Mouse (Mus musculus) forebrain, embryonic 12.5 days (tissue): ENCODE measurements around the gene C1s2. TPM values are rescaled to one million over a fixed set of nuclear protein-coding genes. Genes with fewer than 3 reads are reported as not detected.

Experiments
- polyA plus RNA-seq: library from polyadenylated mRNA; unstranded; fragments of >200 nt; fragmentation: Nextera tagmentation; extraction: Ambion mirVana; gene quantifications from 2 replicates; pipeline ENCODE4 v1.2.1, GENCODE M21; 2016

Gene C1s2
- polyA plus RNA-seq, 1 experiment from 2014 or later, result 0.08 TPM

Other genes with a start within 250 kb of the C1s2 start
- gene Pex5, start 221.0 kb downstream of the C1s2 start, polyA plus RNA-seq, result 65.9 and 66.0 TPM in 2 replicates
- 25.9 and 27.3 TPM in 2 replicates for gene Clstn3, start 171.3 kb downstream of the C1s2 start, polyA plus RNA-seq
- 0.10 TPM in 1 of 2 replicates, not detected in the other for gene C1rl, start 143.0 kb downstream of the C1s2 start, polyA plus RNA-seq
- 0.14 and 0.19 TPM in 2 replicates for gene C1ra, start 123.7 kb downstream of the C1s2 start, polyA plus RNA-seq
- gene C1s1, start 93.7 kb downstream of the C1s2 start, polyA plus RNA-seq, result 0.18 and 0.28 TPM in 2 replicates
- not detected in 2 replicates for gene C1rb, start 65.8 kb downstream of the C1s2 start, polyA plus RNA-seq
- gene Lpcat3, start 26.9 kb upstream of the C1s2 start, polyA plus RNA-seq, result 28.1 and 35.0 TPM in 2 replicates
- 194 and 199 TPM in 2 replicates for gene Emg1, start 76.1 kb upstream of the C1s2 start, polyA plus RNA-seq
- gene Phb2, start 76.3 kb upstream of the C1s2 start, polyA plus RNA-seq, result 330 and 338 TPM in 2 replicates
- gene Ptpn6, start 102.6 kb upstream of the C1s2 start, polyA plus RNA-seq, result 5.4 and 6.1 TPM in 2 replicates
- 550 and 568 TPM in 2 replicates for gene Grcc10, start 105.3 kb upstream of the C1s2 start, polyA plus RNA-seq
- not detected in 2 replicates for gene Gm45234, start 119.9 kb upstream of the C1s2 start, polyA plus RNA-seq
- 17.6 and 19.2 TPM in 2 replicates for gene Atn1, start 120.4 kb upstream of the C1s2 start, polyA plus RNA-seq
- 10.5 and 10.6 TPM in 2 replicates for gene Eno2, start 133.6 kb upstream of the C1s2 start, polyA plus RNA-seq
- gene Lrrc23, start 143.6 kb upstream of the C1s2 start, polyA plus RNA-seq, result 3.3 and 4.0 TPM in 2 replicates
- gene Spsb2, start 172.6 kb upstream of the C1s2 start, polyA plus RNA-seq, result 4.5 and 7.7 TPM in 2 replicates
- 559 and 592 TPM in 2 replicates for gene Tpi1, start 178.2 kb upstream of the C1s2 start, polyA plus RNA-seq
- 199 and 221 TPM in 2 replicates for gene Usp5, start 193.4 kb upstream of the C1s2 start, polyA plus RNA-seq
- gene Cdca3, start 193.5 kb upstream of the C1s2 start, polyA plus RNA-seq, result 233 and 244 TPM in 2 replicates
- 0.67 and 1.1 TPM in 2 replicates for gene Gnb3, start 204.2 kb upstream of the C1s2 start, polyA plus RNA-seq
- gene P3h3, start 221.7 kb upstream of the C1s2 start, polyA plus RNA-seq, result 15.0 and 19.8 TPM in 2 replicates
- 9.9 and 10.2 TPM in 2 replicates for gene Gpr162, start 227.9 kb upstream of the C1s2 start, polyA plus RNA-seq